Mouse (Mus musculus): ENCODE results near the gene Uggt2. TPM values are rescaled to one million over a fixed set of nuclear protein-coding genes. Genes with fewer than 3 reads are reported as not detected.

Uggt2 gene
- polyA plus RNA-seq, 2 experiments from 2014 or later: 1.4 to 2.0 TPM

Other genes starting within 250 kb of the Uggt2 start
- gene Dzip1, start 174.0 kb downstream of the Uggt2 start, polyA plus RNA-seq (2017; shearing (Covaris generic)): 1 to 10 TPM; 8.0 to 8.6 TPM
- gene Dnajc3, start 161.5 kb downstream of the Uggt2 start, polyA plus RNA-seq (2017; shearing (Covaris generic)): 10 to 100 TPM; 39.0 to 41.5 TPM
- not detected for gene Hs6st3, start 38.9 kb upstream of the Uggt2 start, polyA plus RNA-seq (2017; shearing (Covaris generic))